Mouse (Mus musculus) kidney, embryonic 16.5 days (tissue): ENCODE results near the gene Pcna. TPM values are rescaled to one million over a fixed set of nuclear protein-coding genes. Genes with fewer than 3 reads are reported as not detected.
"Not testable (repeated sequence)": the region's sequence is repeated elsewhere in the genome, so short reads cannot be mapped to it uniquely, and the experiment has no call there.

ENCODE experiments used
- ATAC-seq: fragments of 200-750 bp; cut with Nextera tagmentation; 2 replicates; pipeline ENCODE4 v1.8.0; 2017; ENCODE audit warnings: moderate TSS enrichment; ENCODE audit not compliant: low FRiP score, low TSS enrichment
- H3K27ac ChIP-seq: fragments of 300-500 bp; sonication (generic); 2 replicates; pipeline ENCODE4 v1.5.1; 2014; ENCODE audit warnings: low read length
- H3K27me3 ChIP-seq: fragments of 300-500 bp; sonication (generic); 2 replicates; pipeline ENCODE4 v1.6.1; 2014; ENCODE audit warnings: low read length, control low read depth, mixed read lengths; ENCODE audit not compliant: insufficient read depth
- H3K36me3 ChIP-seq: fragments of 300-500 bp; sonication (generic); 2 replicates; pipeline ENCODE4 v1.6.1; 2014; ENCODE audit warnings: low read length, control low read depth, mixed read lengths; ENCODE audit not compliant: insufficient read depth
- H3K4me1 ChIP-seq: fragments of 300-500 bp; sonication (generic); 2 replicates; pipeline ENCODE4 v1.6.1; 2014; ENCODE audit warnings: low read length, control low read depth, mixed read lengths; ENCODE audit not compliant: insufficient read depth
- H3K4me2 ChIP-seq: fragments of 300-500 bp; sonication (generic); replicated peaks from 2 replicates; pipeline ENCODE4 v1.6.1; 2014; ENCODE audit warnings: low read depth, low read length
- H3K4me3 ChIP-seq: fragments of 300-500 bp; sonication (generic); 2 replicates; pipeline ENCODE4 v1.5.1; 2014; ENCODE audit warnings: mild to moderate bottlenecking, low read length
- H3K9ac ChIP-seq: fragments of 300-500 bp; sonication (generic); replicated peaks from 2 replicates; pipeline ENCODE4 v1.6.1; 2014; ENCODE audit warnings: low read length
- H3K9me3 ChIP-seq: fragments of 300-500 bp; sonication (generic); 2 replicates; pipeline ENCODE4 v1.6.1; 2016; ENCODE audit warnings: low read length, control low read depth
- WGBS: fragments of 180-500 bp; shearing (Covaris S2); extraction: QIAGEN DNeasy Blood & Tissue Kit; methylation state at CpG from one replicate; pipeline ENCODE4 v1.1.7; 2014; 5-methylcytosine and 5-hydroxymethylcytosine counted together
- polyA plus RNA-seq: library from polyadenylated mRNA; unstranded; fragments of >200 nt; fragmentation: Nextera tagmentation; extraction: Ambion mirVana; gene quantifications from 2 replicates; pipeline ENCODE4 v1.2.1, GENCODE M21; 2015

The Pcna gene
- polyA plus RNA-seq, result 248 and 265 TPM in 2 replicates

DNA sequence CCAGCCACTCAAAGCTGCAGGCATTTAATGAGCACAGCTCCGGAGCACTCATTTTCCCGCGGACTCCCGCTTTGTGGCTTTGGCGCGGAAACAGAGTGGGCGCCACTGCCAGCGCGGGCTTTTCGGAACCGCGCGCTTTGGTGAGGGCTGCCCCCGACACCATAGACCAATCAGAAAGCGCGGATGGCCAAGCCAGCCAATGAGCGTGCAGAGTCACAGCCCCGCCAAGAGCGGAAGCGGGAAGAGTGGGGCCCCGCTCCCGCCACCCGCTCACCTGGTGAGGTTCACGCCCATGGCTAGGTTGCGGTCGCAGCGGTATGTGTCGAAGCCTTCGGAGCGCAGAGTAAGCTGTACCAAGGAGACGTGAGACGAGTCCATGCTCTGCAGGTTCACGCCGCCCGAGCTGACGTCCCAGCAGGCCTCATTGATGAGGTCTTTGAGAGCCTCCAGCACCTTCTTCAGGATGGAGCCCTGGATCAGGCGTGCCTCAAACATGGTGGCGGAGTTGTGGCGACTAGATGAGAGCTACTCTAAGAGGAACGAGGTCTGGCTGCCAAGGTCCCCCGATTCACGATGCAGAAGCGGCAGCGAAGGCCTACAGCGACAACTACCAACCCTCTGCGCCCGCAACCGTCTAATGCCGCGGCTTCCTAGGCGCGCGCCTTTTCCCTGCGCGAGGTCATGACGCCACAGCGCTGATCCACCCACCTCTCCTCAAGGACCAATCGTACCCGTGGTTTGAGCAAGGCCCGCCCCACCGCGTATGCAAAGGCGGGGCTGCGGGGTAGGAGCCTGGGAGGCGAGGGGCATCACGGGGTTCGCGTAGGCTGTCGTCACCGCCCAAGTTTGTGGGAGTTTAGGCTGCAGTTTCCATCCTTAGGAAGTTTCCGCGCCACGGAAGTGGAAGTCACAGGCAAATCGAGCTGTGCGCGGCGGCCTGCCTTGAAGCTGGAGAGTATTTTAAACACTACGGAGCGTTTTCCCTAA lies at the start of gene Pcna:
Pcna (minus strand) TSS at position 773 of the 987 bp plus-strand sequence.
- H3K4me3 ChIP-seq, result peak within 1 kb of the TSS; percentile 66
- ATAC-seq, result peak; percentile 99
- peaks cover 22% of the 10 kb centered on the region for H3K4me1 ChIP-seq
- H3K9ac ChIP-seq, result peak within 1 kb of the TSS; percentile 76
- H3K4me2 ChIP-seq, result peak within 1 kb of the TSS; percentile 69
- no peaks in the 10 kb centered on the region for H3K9me3 ChIP-seq
- peaks cover 14% of the 10 kb centered on the region; the same call in 1 of the 2 replicates for H3K36me3 ChIP-seq
- H3K27me3 ChIP-seq, result no peaks in the 10 kb centered on the region
- WGBS, result under 1% methylated on average over 75 of the region's 79 CpGs
- peak within 1 kb of the TSS; percentile 91 for H3K27ac ChIP-seq

DNA sequence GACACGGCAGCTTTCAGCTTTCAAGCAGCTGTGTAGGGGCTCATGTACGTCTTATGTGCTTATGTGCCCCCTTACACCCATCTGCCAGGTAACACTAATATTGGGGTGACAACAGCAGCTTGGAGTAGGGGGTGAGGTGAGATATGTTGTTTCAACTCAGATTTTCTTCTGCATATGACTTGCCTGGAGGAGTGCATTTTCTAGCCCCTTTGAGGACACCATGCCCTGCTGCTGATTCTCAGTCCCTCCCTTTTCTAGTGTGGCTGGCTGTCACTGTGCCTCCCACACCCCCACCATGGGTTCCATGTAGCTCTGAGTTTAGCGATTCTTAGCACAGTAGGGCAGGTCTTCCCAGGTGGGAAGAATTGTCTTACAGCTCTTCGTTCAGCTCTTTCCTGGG lies 48.3 kb upstream of the Pcna start:
- no peak overlapping the region for H3K4me3 ChIP-seq
- no peaks in the 10 kb centered on the region for H3K27me3 ChIP-seq
- H3K27ac ChIP-seq, result no peak overlapping the region
- ATAC-seq, result no peak
- 89% methylated on average over 4 of the region's 4 CpGs for WGBS
- H3K9ac ChIP-seq, result no peak overlapping the region
- H3K4me1 ChIP-seq, result no peaks in the 10 kb centered on the region
- peaks cover 49% of the 10 kb centered on the region for H3K36me3 ChIP-seq
- no peaks in the 10 kb centered on the region for H3K9me3 ChIP-seq
- H3K4me2 ChIP-seq, result no peak overlapping the region

DNA sequence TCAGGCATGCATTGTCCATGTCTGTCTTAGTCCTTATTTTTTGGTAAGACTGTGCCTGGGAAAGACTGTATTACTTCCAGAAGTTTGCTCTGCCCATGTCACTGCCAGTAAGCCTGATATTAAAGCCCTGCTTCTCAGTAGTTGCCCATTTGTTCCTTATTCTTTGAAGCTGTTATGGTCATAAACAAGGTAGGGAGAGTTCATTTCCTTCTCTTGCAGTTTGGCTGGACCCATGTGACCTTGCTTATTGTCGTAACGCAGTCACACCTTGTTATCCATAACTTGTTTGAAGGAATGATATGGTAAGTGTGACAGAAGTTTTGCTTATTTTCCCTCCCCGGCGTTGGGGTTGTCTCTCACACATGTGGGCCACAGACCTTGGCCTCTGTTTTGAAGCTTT lies 45.1 kb upstream of the Pcna start:
- H3K4me1 ChIP-seq, result no peaks in the 10 kb centered on the region
- no peaks in the 10 kb centered on the region for H3K9me3 ChIP-seq
- no peak for ATAC-seq
- no peak overlapping the region for H3K4me2 ChIP-seq
- no peaks in the 10 kb centered on the region for H3K27me3 ChIP-seq
- H3K4me3 ChIP-seq, result no peak overlapping the region
- WGBS, result 94% methylated on average over 4 of the region's 4 CpGs
- no peak overlapping the region for H3K9ac ChIP-seq
- H3K27ac ChIP-seq, result no peak overlapping the region
- H3K36me3 ChIP-seq, result peaks cover 51% of the 10 kb centered on the region

DNA sequence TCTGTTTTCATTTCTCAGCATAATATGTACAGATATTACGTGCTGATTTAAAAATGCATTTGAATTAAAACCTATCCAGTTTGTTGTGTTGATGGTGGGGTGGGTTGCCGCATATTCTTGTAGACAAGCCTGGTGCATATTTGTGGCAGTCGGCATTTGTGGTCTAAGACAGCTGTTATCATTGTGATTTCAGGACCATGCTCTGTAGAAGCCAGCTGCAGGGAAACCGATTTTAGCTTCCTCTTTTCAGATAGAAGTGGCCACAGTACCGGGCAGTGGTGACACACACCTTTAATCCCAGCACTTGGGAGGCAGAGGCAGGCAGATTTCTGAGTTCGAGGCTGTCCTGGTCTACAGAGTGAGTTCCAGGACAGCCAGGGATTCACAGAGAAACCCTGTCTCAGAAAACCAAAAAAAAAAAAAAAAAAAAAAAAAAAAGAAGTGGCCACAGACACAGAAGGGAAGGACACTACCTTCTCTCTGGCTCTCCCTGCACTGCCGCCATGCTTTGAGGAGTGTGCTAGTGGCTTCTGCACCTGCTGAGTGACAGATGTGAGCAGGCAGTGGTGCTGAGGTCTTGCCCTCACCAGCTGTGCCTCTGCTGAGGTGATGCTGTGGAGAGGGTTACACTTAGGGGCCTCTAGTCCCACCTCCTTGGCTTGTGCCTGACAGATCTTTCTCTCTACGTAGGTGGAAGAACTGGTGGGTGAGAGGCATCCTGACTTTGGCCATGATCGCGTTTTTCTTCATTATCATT lies 40.8 kb upstream of the Pcna start:
- H3K27ac ChIP-seq, result no peak overlapping the region
- no peak overlapping the region for H3K4me3 ChIP-seq
- no peak for ATAC-seq
- no peaks in the 10 kb centered on the region for H3K27me3 ChIP-seq
- 94% methylated on average over 10 of the region's 10 CpGs for whole genome bisulfite sequencing
- no peaks in the 10 kb centered on the region for H3K9me3 ChIP-seq
- H3K36me3 ChIP-seq, result peaks cover 29% of the 10 kb centered on the region
- H3K4me1 ChIP-seq, result 0 out of 2 replicates have a peak, but pooled peaks cover 4% of the 10 kb centered on the region
- no peak overlapping the region for H3K4me2 ChIP-seq
- no peak overlapping the region for H3K9ac ChIP-seq

DNA sequence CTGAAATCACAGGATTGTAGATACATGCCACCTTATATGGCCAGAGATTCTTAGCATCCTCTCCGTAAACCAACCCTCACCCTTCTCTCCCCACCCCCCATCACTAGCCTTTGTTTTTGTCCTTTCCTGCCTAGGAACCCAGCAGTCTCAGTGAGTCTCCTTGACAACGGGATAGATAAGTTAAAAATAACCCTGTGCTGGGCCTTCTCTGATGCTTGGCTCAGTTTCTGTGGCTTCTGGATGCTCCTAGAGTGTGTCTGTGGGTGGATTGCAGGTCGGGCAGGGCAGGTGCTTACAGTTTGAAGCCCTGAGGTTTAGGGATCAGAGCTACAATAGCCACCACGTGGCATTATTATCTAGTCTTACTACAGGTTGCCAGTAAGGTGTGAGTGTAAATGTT lies 39.0 kb upstream of the Pcna start:
- H3K9ac ChIP-seq, result no peak overlapping the region
- H3K27me3 ChIP-seq, result no peaks in the 10 kb centered on the region
- WGBS, result 56% methylated on average over 4 of the region's 4 CpGs
- no peak overlapping the region for H3K4me2 ChIP-seq
- no peak overlapping the region for H3K27ac ChIP-seq
- H3K4me1 ChIP-seq, result 0 out of 2 replicates have a peak, but pooled peaks cover 4% of the 10 kb centered on the region
- peaks cover 1% of the 10 kb centered on the region; the same call in 1 of the 2 replicates for H3K9me3 ChIP-seq
- peaks cover 17% of the 10 kb centered on the region for H3K36me3 ChIP-seq
- H3K4me3 ChIP-seq, result no peak overlapping the region
- ATAC-seq, result no peak

DNA sequence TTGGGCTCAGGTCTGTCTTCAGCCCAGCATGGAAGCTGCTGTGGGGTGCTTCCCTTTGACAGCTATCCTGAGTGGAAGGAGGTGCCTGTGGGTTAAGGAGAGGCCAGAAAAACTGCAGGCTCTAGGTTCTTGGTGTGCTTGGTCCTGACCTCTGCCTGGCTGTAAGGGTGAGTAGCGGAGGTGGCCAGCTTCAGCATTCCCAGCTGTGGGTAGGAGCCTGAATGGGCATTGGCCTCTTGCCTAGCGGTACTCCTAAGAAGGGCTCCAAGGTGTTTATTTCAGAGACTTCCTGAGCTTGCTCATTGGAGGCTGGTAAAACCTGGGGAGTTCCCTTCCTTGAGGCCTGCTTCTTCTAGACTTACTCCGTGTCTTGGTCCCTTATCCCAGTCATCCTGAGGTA lies 38.2 kb upstream of the Pcna start:
- Histone ChIP-seq H3K4me3 (no peak overlapping the region), H3K27ac (peak overlapping the region; percentile 16; the same call in 1 of the 2 replicates), H3K9ac (no peak overlapping the region), H3K4me2 (no peak overlapping the region), H3K27me3 (no peaks in the 10 kb centered on the region), H3K9me3 (peaks cover 8% of the 10 kb centered on the region), H3K4me1 (0 out of 2 replicates have a peak, but pooled peaks cover 4% of the 10 kb centered on the region), H3K36me3 (peaks cover 20% of the 10 kb centered on the region)
- no peak for ATAC-seq
- 76% methylated on average over 3 of the region's 3 CpGs for WGBS

DNA sequence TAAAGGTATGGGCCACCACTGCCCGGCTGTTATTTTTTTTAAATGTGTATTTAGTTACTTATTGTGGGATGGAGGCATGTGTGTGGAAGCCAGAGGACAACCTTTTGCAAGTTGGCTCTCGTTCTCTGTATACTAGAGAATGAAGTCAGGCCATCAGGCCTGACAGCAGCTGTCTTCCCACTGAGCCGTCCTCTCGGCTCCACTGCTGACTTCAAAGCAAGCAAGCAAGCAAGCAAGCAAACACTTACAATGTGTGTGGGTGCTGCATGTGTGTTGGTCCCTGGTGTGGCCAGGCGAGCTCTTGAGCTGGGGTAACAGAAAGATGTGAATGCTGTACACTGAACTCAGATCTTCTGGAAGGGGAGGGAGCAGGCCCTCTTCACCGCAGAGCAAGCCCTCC lies 37.7 kb upstream of the Pcna start:
- ATAC-seq, result no peak
- H3K9me3 ChIP-seq, result peaks cover 8% of the 10 kb centered on the region
- no peak overlapping the region for H3K9ac ChIP-seq
- no peak overlapping the region for H3K4me3 ChIP-seq
- WGBS, result 79% methylated on average over 6 of the region's 6 CpGs
- peaks cover 19% of the 10 kb centered on the region for H3K36me3 ChIP-seq
- H3K27ac ChIP-seq, result peak overlapping the region; percentile 16; the same call in 1 of the 2 replicates
- H3K4me1 ChIP-seq, result 0 out of 2 replicates have a peak, but pooled peaks cover 4% of the 10 kb centered on the region
- H3K27me3 ChIP-seq, result no peaks in the 10 kb centered on the region
- no peak overlapping the region for H3K4me2 ChIP-seq

DNA sequence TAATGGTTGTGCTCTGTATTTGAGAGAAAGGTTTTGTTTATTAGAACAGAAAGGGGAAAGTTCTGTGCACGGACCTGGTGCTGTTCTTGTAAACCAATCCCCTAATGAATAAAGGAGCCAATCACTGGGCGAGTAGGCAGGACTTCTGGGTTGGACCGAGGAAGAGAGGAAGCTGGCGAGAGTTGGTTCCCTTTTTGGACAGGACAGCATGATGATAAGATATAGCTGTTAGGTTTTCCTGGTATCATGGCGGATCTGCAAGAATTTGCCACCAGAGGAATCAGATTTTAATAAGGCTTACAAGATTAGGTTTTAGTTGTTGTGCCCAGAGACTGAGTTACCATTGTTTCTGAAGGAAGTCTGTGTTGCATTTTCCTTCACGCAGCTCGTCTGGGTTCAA lies 36.1 kb upstream of the Pcna start:
- not testable (repeated sequence) for H3K36me3 ChIP-seq, H3K9ac ChIP-seq, ATAC-seq, H3K27ac ChIP-seq, H3K27me3 ChIP-seq, H3K4me3 ChIP-seq, H3K9me3 ChIP-seq, H3K4me1 ChIP-seq, H3K4me2 ChIP-seq
- WGBS, result 76% methylated on average over 5 of the region's 7 CpGs

DNA sequence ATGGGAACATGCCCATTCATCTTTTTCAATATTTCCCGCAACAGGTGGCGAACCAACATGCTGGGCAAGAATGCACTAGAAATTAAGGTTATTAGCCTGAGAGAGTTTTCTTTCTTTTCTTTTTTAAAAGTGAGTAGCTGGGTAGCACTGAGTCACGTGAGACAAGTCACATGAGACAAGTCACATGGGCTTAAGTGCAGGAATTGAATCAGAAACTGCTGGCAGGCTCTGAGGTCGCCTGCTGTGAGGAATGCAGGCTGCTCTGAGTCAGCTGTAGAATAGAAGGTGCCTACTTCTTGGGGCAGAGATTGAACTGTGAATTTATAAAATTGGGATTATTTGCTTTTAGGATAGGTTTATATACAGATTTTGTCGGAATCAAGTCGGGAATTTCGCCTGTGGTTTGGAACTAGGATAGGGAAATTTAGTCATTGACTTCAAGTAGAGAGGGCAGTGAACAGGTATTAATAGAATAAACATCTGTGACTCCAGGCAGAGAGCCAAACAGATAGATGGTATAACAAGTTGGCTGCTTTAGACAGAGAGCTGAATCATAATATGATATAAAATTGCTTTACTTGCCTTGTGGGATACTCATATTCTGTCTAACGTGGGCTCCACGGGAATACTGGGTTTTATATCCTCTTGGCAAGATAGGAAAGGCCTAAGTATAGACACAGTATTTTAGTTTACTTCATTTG lies 33.4 kb upstream of the Pcna start:
- Histone ChIP-seq H3K36me3 (peaks cover 4% of the 10 kb centered on the region; the same call in 1 of the 2 replicates), H3K9ac (no peak overlapping the region), H3K27ac (no peak overlapping the region), H3K9me3 (peaks cover 8% of the 10 kb centered on the region), H3K4me1 (peaks cover 31% of the 10 kb centered on the region), H3K4me2 (no peak overlapping the region), H3K4me3 (no peak overlapping the region), H3K27me3 (no peaks in the 10 kb centered on the region)
- ATAC-seq, result no peak
- 91% methylated on average over 9 of the region's 9 CpGs for WGBS
